Mouse (Mus musculus): Measurements from ENCODE around the gene Zfp69.
A peak's percentile ranks its signal among the peaks of the same experiment; 100 is the strongest.

- TF ChIP-seq E2F4 (IDR thresholded peaks at IDR 0.05; ENCODE audit: insufficient replicate concordance, low read depth, low read length): no peak
- TF ChIP-seq EP300 (IDR thresholded peaks at IDR 0.05; ENCODE audit: low read length): 0 out of 2 replicates have a peak, but pooled peaks have one; percentile 11
- TF ChIP-seq MXI1 (IDR thresholded peaks at IDR 0.05; ENCODE audit: low read depth, low read length): peak; percentile 80; the same call in 1 of the 2 replicates
- no peak; a peak in 1 of 4 replicates for TF ChIP-seq CTCF (conservative IDR thresholded peaks at IDR 0.05 in 1 of 2, IDR thresholded peaks at IDR 0.05 in 1 of 2; ENCODE audit: low read depth in 2 of 2, low read length in 2 of 2)
- TF ChIP-seq POLR2A (IDR thresholded peaks at IDR 0.05; ENCODE audit: low read depth, low read length): peak; percentile 98
- TF ChIP-seq MAZ (IDR thresholded peaks at IDR 0.05; ENCODE audit: low read depth, low read length): no peak
- 0 out of 2 replicates have a peak, but pooled peaks have one; percentile 0 for TF ChIP-seq BHLHE40 (IDR thresholded peaks at IDR 0.05; ENCODE audit: low read depth, low read length)
Measured at GRCm38 (mm10) chr4:120924554-120925299, 26.8 kb downstream of the Zfp69 start, which contains the start of gene Exo5.

All from CH12.LX (cell line).